Mouse (Mus musculus): ENCODE results near the gene Actl7a. TPM values are rescaled to one million over a fixed set of nuclear protein-coding genes. Genes with fewer than 3 reads are reported as not detected.

The Actl7a gene
- polyA plus RNA-seq, 1 experiment from 2014 or later: not detected

DNA sequence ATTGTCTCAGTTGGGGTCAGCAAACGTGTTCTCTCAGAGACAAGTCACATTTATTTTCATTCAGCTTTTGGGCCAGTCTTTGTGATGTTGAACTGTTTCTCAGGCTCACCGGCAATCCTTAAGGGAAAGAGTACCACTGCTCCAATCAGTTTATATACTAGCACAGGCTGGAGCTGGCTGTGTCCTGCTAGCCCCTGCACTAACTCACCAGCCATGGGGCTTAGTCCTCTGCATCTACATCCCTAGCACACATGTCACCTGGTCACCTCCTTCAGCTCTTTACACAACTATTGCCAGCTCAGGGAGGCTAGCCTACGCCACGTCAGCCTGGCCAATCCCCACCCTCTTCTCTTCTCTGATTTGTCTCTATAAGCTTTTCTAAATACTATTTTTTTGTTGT is 515 bp upstream of the Actl7a start:
- 93% methylated on average over 4 of the region's 4 CpGs for WGBS
- no peaks in the 10 kb centered on the region for H3K4me1 ChIP-seq (replicated peaks; ENCODE audit: control insufficient read depth, insufficient read depth, low read length)

DNA sequence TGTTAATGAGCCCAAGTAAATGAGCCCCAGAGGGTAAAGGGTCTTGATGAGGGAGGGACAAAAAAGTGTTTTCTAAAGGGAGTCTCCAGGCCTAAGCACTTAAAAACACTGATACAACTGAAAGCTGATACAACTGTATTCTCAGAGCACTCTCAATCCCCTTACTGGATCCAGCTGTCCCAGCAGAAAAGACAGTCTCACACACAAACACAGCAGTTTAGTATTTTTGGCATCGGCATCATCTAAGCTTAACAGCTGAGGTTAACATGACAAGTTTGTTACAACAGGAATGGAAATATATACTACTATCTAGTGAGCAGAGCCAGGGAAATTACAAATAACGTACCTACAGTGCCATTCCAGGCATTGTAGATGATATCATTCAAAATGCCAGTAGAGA is 3.1 kb downstream of the Actl7a start:
- ATAC-seq (ENCODE audit: low FRiP score): no peak
- H3K9ac ChIP-seq (ENCODE audit: low read depth, low read length): no peak overlapping the region
- H3K9me3 ChIP-seq (ENCODE audit: control insufficient read depth, low read length): no peaks in the 10 kb centered on the region

More for the DNA sequence above, 515 bp upstream of the Actl7a start:
- no peak overlapping the region for H3K9ac ChIP-seq (ENCODE audit: low read depth, low read length)
- H3K36me3 ChIP-seq (ENCODE audit: control insufficient read depth, insufficient read depth, low read length): no peaks in the 10 kb centered on the region
- no peak for ATAC-seq (ENCODE audit: low FRiP score)
- H3K9me3 ChIP-seq (ENCODE audit: control insufficient read depth, low read length): no peaks in the 10 kb centered on the region
- H3K4me3 ChIP-seq (ENCODE audit: low read depth, low read length): no peak overlapping the region
- H3K27me3 ChIP-seq (ENCODE audit: control insufficient read depth, insufficient read depth, low read length): no peaks in the 10 kb centered on the region
- H3K27ac ChIP-seq (ENCODE audit: low read depth, low read length): no peak overlapping the region
- H3K4me2 ChIP-seq (replicated peaks; ENCODE audit: low read depth, low read length): no peak overlapping the region
- DNase-seq (ENCODE audit: low spot score): no peak

GRCm38 (mm10) chr4:56747456-56747855 is 4.2 kb downstream of the Actl7a start:
- H3K36me3 ChIP-seq (ENCODE audit: control insufficient read depth, insufficient read depth, low read length): peaks cover 10% of the 10 kb centered on the region
- no peak overlapping the region for H3K27ac ChIP-seq (ENCODE audit: low read depth, low read length)
- H3K4me1 ChIP-seq (replicated peaks; ENCODE audit: control insufficient read depth, insufficient read depth, low read length): no peaks in the 10 kb centered on the region
- H3K9me3 ChIP-seq (ENCODE audit: control insufficient read depth, low read length): no peaks in the 10 kb centered on the region
- 98% methylated on average over 9 of the region's 9 CpGs for WGBS
- no peak overlapping the region for H3K9ac ChIP-seq (ENCODE audit: low read depth, low read length)
- H3K27me3 ChIP-seq (ENCODE audit: control insufficient read depth, insufficient read depth, low read length): no peaks in the 10 kb centered on the region
- H3K4me2 ChIP-seq (replicated peaks; ENCODE audit: low read depth, low read length): no peak overlapping the region
- no peak for DNase-seq (ENCODE audit: low spot score)
- ATAC-seq (ENCODE audit: low FRiP score): no peak
- H3K4me3 ChIP-seq (ENCODE audit: low read depth, low read length): no peak overlapping the region

More for the DNA sequence above, 3.1 kb downstream of the Actl7a start:
- Histone ChIP-seq H3K4me3 (ENCODE audit: low read depth, low read length) (no peak overlapping the region), H3K4me2 (replicated peaks; ENCODE audit: low read depth, low read length) (no peak overlapping the region), H3K4me1 (replicated peaks; ENCODE audit: control insufficient read depth, insufficient read depth, low read length) (no peaks in the 10 kb centered on the region), H3K27me3 (ENCODE audit: control insufficient read depth, insufficient read depth, low read length) (no peaks in the 10 kb centered on the region), H3K27ac (ENCODE audit: low read depth, low read length) (no peak overlapping the region), H3K36me3 (ENCODE audit: control insufficient read depth, insufficient read depth, low read length) (peaks cover 7% of the 10 kb centered on the region; the same call in 1 of the 2 replicates)
- 96% methylated on average over 2 of the region's 2 CpGs for WGBS
- no peak for DNase-seq (ENCODE audit: low spot score)

- Histone ChIP-seq H3K9me3 (ENCODE audit: control insufficient read depth, low read length) (no peaks in the 10 kb centered on the region), H3K27me3 (ENCODE audit: control insufficient read depth, insufficient read depth, low read length) (no peaks in the 10 kb centered on the region), H3K36me3 (ENCODE audit: control insufficient read depth, insufficient read depth, low read length) (peaks cover 30% of the 10 kb centered on the region), H3K9ac (ENCODE audit: low read depth, low read length) (no peak overlapping the region), H3K4me1 (replicated peaks; ENCODE audit: control insufficient read depth, insufficient read depth, low read length) (no peaks in the 10 kb centered on the region), H3K4me3 (ENCODE audit: low read depth, low read length) (no peak overlapping the region), H3K27ac (ENCODE audit: low read depth, low read length) (no peak overlapping the region), H3K4me2 (replicated peaks; ENCODE audit: low read depth, low read length) (no peak overlapping the region)
- DNase-seq (ENCODE audit: low spot score): no peak
- 94% methylated on average over 5 of the region's 5 CpGs for WGBS
- ATAC-seq (ENCODE audit: low FRiP score): no peak
These were observed 12.8 kb downstream of the Actl7a start for GRCm38 (mm10) chr4:56756021-56756420.

DNA sequence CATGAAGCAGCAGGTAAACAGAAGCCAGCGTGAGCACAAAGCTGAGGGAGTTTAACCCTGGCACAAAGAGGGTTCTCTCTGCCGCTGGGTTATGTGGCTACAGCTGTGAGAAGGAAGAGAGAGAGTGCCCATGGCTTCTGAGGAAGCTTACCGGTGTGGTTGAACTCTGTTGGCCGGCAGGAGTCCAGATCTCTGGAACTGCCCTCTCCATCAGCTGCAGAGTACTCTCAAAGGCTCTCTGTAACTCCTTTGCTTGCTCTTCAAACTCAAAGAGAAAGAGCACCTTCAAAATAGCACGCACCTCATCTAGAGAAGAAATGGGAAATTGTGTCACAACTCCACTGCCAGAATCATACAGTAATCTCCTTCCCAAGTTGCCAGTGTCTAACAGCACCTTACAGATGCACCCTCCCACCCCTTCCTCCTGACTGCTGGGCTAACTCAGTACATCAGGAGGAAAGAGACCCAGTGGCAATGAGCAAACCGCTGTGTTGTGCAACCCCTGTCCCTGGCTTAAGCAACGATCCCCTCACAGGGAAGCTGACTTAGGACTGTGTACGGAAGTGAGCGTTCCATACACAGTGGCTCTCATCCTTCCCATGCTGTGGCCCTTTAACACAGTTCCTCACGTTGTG is 13.9 kb downstream of the Actl7a start:
- H3K4me1 ChIP-seq (replicated peaks; ENCODE audit: control insufficient read depth, insufficient read depth, low read length): no peaks in the 10 kb centered on the region
- no peaks in the 10 kb centered on the region for H3K27me3 ChIP-seq (ENCODE audit: control insufficient read depth, insufficient read depth, low read length)
- ATAC-seq (ENCODE audit: low FRiP score): no peak
- WGBS: 93% methylated on average over 10 of the region's 10 CpGs
- no peak overlapping the region for H3K4me3 ChIP-seq (ENCODE audit: low read depth, low read length)
- H3K9me3 ChIP-seq (ENCODE audit: control insufficient read depth, low read length): no peaks in the 10 kb centered on the region
- no peak for DNase-seq (ENCODE audit: low spot score)
- H3K36me3 ChIP-seq (ENCODE audit: control insufficient read depth, insufficient read depth, low read length): peaks cover 24% of the 10 kb centered on the region
- H3K27ac ChIP-seq (ENCODE audit: low read depth, low read length): no peak overlapping the region
- no peak overlapping the region for H3K9ac ChIP-seq (ENCODE audit: low read depth, low read length)
- no peak overlapping the region for H3K4me2 ChIP-seq (replicated peaks; ENCODE audit: low read depth, low read length)

DNA sequence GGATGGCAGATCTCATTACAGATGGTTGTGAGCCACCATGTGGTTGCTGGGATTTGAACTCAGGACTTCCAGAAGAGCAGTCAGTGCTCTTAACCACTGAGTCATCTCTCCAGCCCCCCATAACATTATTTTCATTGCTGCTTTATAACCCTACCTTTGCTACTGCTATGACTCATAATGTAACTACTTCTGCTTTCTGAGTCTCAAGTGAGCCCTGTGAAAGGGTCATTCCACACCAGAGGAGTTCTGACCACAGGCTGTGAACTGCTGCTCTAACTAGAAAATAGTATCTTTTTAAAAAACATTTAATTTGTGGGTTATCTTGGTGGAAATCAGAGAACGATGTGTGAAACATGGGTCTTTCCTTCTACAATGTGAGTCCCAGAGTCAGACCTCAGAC is 14.5 kb downstream of the Actl7a start:
- no peak for ATAC-seq (ENCODE audit: low FRiP score)

DNA sequence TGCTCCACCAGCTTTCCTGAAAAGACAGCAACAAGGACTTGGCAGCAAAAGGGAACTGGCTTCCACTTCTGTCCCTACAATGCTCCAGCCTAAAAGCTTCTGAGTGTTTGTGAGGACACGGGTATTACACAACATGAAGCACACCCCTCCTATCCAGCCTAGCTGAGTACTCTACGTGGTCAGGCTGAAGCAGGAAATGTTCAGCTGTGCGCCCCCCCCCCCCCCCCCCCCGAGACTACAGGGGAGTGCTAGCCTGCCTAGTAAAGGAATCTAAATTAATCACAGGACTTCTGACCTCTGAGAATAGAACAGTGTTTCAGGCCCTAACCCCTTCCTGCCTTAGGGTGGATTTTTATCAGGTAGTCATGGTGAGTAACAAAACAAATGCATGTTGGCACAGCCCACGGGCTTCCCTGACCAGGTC is 24.7 kb downstream of the Actl7a start:
- Histone ChIP-seq H3K27me3 (ENCODE audit: control insufficient read depth, insufficient read depth, low read length) (no peaks in the 10 kb centered on the region), H3K27ac (ENCODE audit: low read depth, low read length) (no peak overlapping the region), H3K9ac (ENCODE audit: low read depth, low read length) (no peak overlapping the region), H3K4me1 (replicated peaks; ENCODE audit: control insufficient read depth, insufficient read depth, low read length) (no peaks in the 10 kb centered on the region), H3K4me3 (ENCODE audit: low read depth, low read length) (no peak overlapping the region), H3K4me2 (replicated peaks; ENCODE audit: low read depth, low read length) (no peak overlapping the region), H3K9me3 (ENCODE audit: control insufficient read depth, low read length) (no peaks in the 10 kb centered on the region), H3K36me3 (ENCODE audit: control insufficient read depth, insufficient read depth, low read length) (peaks cover 13% of the 10 kb centered on the region)
- ATAC-seq (ENCODE audit: low FRiP score) (no peak), DNase-seq (ENCODE audit: low spot score) (no peak)
- WGBS: 80% methylated on average over 5 of the region's 5 CpGs

More for the DNA sequence above, 14.5 kb downstream of the Actl7a start:
- no peak overlapping the region for H3K4me2 ChIP-seq (replicated peaks; ENCODE audit: low read depth, low read length)
- H3K9ac ChIP-seq (ENCODE audit: low read depth, low read length): no peak overlapping the region
- H3K4me3 ChIP-seq (ENCODE audit: low read depth, low read length): no peak overlapping the region
- 100% methylated on average over 1 of the region's 1 CpGs for WGBS
- H3K4me1 ChIP-seq (replicated peaks; ENCODE audit: control insufficient read depth, insufficient read depth, low read length): no peaks in the 10 kb centered on the region
- no peak for DNase-seq (ENCODE audit: low spot score)
- H3K36me3 ChIP-seq (ENCODE audit: control insufficient read depth, insufficient read depth, low read length): peaks cover 24% of the 10 kb centered on the region
- H3K27me3 ChIP-seq (ENCODE audit: control insufficient read depth, insufficient read depth, low read length): no peaks in the 10 kb centered on the region
- no peak overlapping the region for H3K27ac ChIP-seq (ENCODE audit: low read depth, low read length)
- H3K9me3 ChIP-seq (ENCODE audit: control insufficient read depth, low read length): no peaks in the 10 kb centered on the region

- peaks cover 16% of the 10 kb centered on the region for H3K36me3 ChIP-seq (ENCODE audit: control insufficient read depth, insufficient read depth, low read length)
- H3K9ac ChIP-seq (ENCODE audit: low read depth, low read length): no peak overlapping the region
- H3K27me3 ChIP-seq (ENCODE audit: control insufficient read depth, insufficient read depth, low read length): no peaks in the 10 kb centered on the region
- DNase-seq (ENCODE audit: low spot score) (no peak), ATAC-seq (ENCODE audit: low FRiP score) (no peak)
- H3K4me1 ChIP-seq (replicated peaks; ENCODE audit: control insufficient read depth, insufficient read depth, low read length): no peaks in the 10 kb centered on the region
- H3K9me3 ChIP-seq (ENCODE audit: control insufficient read depth, low read length): no peaks in the 10 kb centered on the region
- H3K4me3 ChIP-seq (ENCODE audit: low read depth, low read length): no peak overlapping the region
- WGBS: 98% methylated on average over 7 of the region's 7 CpGs
- H3K4me2 ChIP-seq (replicated peaks; ENCODE audit: low read depth, low read length): no peak overlapping the region
- H3K27ac ChIP-seq (ENCODE audit: low read depth, low read length): no peak overlapping the region
These were observed 25.7 kb downstream of the Actl7a start for GRCm38 (mm10) chr4:56768913-56769312.

GRCm38 (mm10) chr4:56771065-56771464 is 27.9 kb downstream of the Actl7a start:
- H3K27ac ChIP-seq (ENCODE audit: low read depth, low read length): no peak overlapping the region
- H3K4me3 ChIP-seq (ENCODE audit: low read depth, low read length): no peak overlapping the region
- no peak overlapping the region for H3K9ac ChIP-seq (ENCODE audit: low read depth, low read length)
- peaks cover 19% of the 10 kb centered on the region for H3K36me3 ChIP-seq (ENCODE audit: control insufficient read depth, insufficient read depth, low read length)
- H3K4me1 ChIP-seq (replicated peaks; ENCODE audit: control insufficient read depth, insufficient read depth, low read length): no peaks in the 10 kb centered on the region
- no peaks in the 10 kb centered on the region for H3K27me3 ChIP-seq (ENCODE audit: control insufficient read depth, insufficient read depth, low read length)
- 75% methylated on average over 1 of the region's 1 CpGs for WGBS
- ATAC-seq (ENCODE audit: low FRiP score): no peak
- H3K9me3 ChIP-seq (ENCODE audit: control insufficient read depth, low read length): no peaks in the 10 kb centered on the region
- no peak for DNase-seq (ENCODE audit: low spot score)
- H3K4me2 ChIP-seq (replicated peaks; ENCODE audit: low read depth, low read length): no peak overlapping the region

Data from hindbrain, embryonic 11.5 days (tissue).